Mouse (Mus musculus) lung, adult 2 months (tissue): ENCODE data around the gene Chrna7.

Experiments used
- CTCF ChIP-seq: fragments of 200-500 bp; IDR thresholded peaks from 2 replicates; pipeline ENCODE4 v1.5.1; 2011; ENCODE audit warnings: mild to moderate bottlenecking, low read length, control low read depth; ENCODE audit not compliant: insufficient read depth
- POLR2A ChIP-seq: fragments of 200-500 bp; IDR thresholded peaks from 2 replicates; pipeline ENCODE4 v1.6.1; 2011; ENCODE audit warnings: low read depth, mild to moderate bottlenecking, control low read depth, low read length, borderline replicate concordance; ENCODE audit errors: extremely low read depth

DNA sequence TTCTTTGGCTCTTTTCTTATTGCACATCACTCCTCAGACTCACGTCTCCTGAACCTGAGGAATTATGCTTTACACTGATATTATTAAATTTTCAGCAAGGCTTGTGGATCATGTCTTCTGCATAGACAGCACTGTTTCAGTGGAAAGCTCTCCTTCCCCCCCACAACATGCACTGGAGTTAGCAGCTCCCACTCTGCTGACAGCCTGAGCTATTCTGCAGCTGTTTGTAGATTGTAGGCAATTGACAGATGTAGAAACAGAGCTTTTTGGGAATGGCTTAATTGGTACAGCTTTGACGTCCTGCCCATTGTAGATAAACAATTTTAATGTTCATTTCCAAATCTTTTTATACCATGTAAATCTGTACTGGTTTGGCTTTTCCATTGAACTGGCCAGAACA is 89.8 kb downstream of the Chrna7 start:
- no peak for TF ChIP-seq POLR2A
- no peak for TF ChIP-seq CTCF
